Comparison of ENCODE assay signal across 31 mouse cellular contexts in genomic region chr1:89999858-90000257, GRCm38 (mm10). TPM values are rescaled to one million over a fixed set of nuclear protein-coding genes. Genes with fewer than 3 reads are reported as not detected.
DNase-seq lines count a peak whose midpoint lies in the region; ATAC-seq and TF ChIP-seq lines count a peak whose summit lies in the region.
"Had no signal": no experiment of that assay in that cellular context is flagged by ENCODE, and none has a peak within 500 bp of the region (broad histone marks: within the 10 kb centered on the region; RNA-seq: fewer than 3 reads in every experiment).

No protein-coding gene starts in this region.

- peaks cover 8% of the 10 kb centered on the region for H3K27me3 ChIP-seq in heart, embryonic 13.5 days (replicated peaks)

- no peak for TF ChIP-seq CTCF in layer of hippocampus, adult 2 months (conservative IDR thresholded peaks at IDR 0.05)

- ATAC-seq in heart, embryonic 13.5 days (ENCODE audit: extremely low read depth, insufficient number of reproducible peaks, low FRiP score, low TSS enrichment) = no peak
- ATAC-seq: CD4-positive, CD25-positive, alpha-beta regulatory T cell, adult 4 months; forebrain, postnatal 0 days; hindbrain, postnatal 0 days; intestine, embryonic 16.5 days had no signal

- H3K4me1 ChIP-seq in heart, embryonic 13.5 days = peaks cover 55% of the 10 kb centered on the region
- H3K4me1 ChIP-seq: embryonic facial prominence, embryonic 15.5 days; forebrain, embryonic 12.5 days; hindbrain, embryonic 12.5 days had no signal

- no peak overlapping the region for H3K4me3 ChIP-seq in layer of hippocampus, adult 2 months
- no peak overlapping the region for H3K4me3 ChIP-seq in heart, embryonic 13.5 days
- H3K4me3 ChIP-seq: embryonic facial prominence, embryonic 10.5 days; embryonic facial prominence, embryonic 15.5 days; forebrain, embryonic 12.5 days; hindbrain, embryonic 12.5 days had no signal

- H3K36me3 ChIP-seq in heart, embryonic 13.5 days = no peaks in the 10 kb centered on the region
- H3K36me3 ChIP-seq: embryonic facial prominence, embryonic 10.5 days; embryonic facial prominence, embryonic 15.5 days; forebrain, embryonic 12.5 days; hindbrain, embryonic 12.5 days had no signal

- 0 out of 2 replicates have a peak overlapping the region, but pooled peaks have one; percentile 8 for H3K9ac ChIP-seq in heart, embryonic 13.5 days
- H3K9ac ChIP-seq: embryonic facial prominence, embryonic 15.5 days; forebrain, embryonic 12.5 days; forebrain, postnatal 0 days; hindbrain, embryonic 12.5 days; liver, embryonic 14.5 days had no signal

- WGBS in heart, embryonic 13.5 days = 43% methylated on average over 3 of the region's 3 CpGs

- peak overlapping the region; percentile 46; the same call in 1 of the 2 replicates for H3K27ac ChIP-seq in layer of hippocampus, adult 2 months
- H3K27ac ChIP-seq in heart, embryonic 13.5 days (replicated peaks) = peak overlapping the region; percentile 93
- H3K27ac ChIP-seq: embryonic facial prominence, embryonic 10.5 days; embryonic facial prominence, embryonic 15.5 days; forebrain, embryonic 12.5 days; hindbrain, embryonic 12.5 days; hindbrain, postnatal 0 days; kidney, postnatal 0 days; liver, embryonic 14.5 days had no signal

- no peak for DNase-seq in layer of hippocampus, adult 2 months (ENCODE audit: low spot score in 2 of 2)
- no peak for DNase-seq in layer of hippocampus, adult 18-20 months (ENCODE audit: low spot score in 2 of 2)
- DNase-seq in heart, adult 9 months (ENCODE audit: low spot score in 2 of 2) = peak; percentile 49 to 61
- peak; percentile 17 for DNase-seq in heart, postnatal 4 days
- DNase-seq in spleen, adult 18-20 months = no peak
- no peak for DNase-seq in yolk sac, embryonic 10.5 days (ENCODE audit: low spot score)
- DNase-seq: adrenal gland, adult 8-10 months; cerebellum, adult 8-10 months; cerebellum, postnatal 25 days; forebrain, postnatal 0 days; gastrocnemius, postnatal 14 days; kidney, adult 8-10 months; layer of hippocampus, postnatal 36 days; liver; lung, adult 2 months; lung, postnatal 10 days; midbrain, embryonic 14.5 days; thymus, postnatal 4 days had no signal

- H3K9me3 ChIP-seq in heart, embryonic 13.5 days = no peaks in the 10 kb centered on the region
- H3K9me3 ChIP-seq: embryonic facial prominence, embryonic 10.5 days; embryonic facial prominence, embryonic 15.5 days; forebrain, embryonic 12.5 days; hindbrain, embryonic 12.5 days had no signal

- H3K4me2 ChIP-seq in heart, embryonic 13.5 days = no peak overlapping the region
- H3K4me2 ChIP-seq: embryonic facial prominence, embryonic 15.5 days; forebrain, embryonic 12.5 days; hindbrain, embryonic 12.5 days had no signal

RNA-seq across cellular contexts. Expression of gene Asb18, which starts 14.6 kb away (rescaled TPM):
- 1 to 10 TPM; 2.5 to 3.2 TPM for total RNA-seq in layer of hippocampus, adult 2 months (2021)
- total RNA-seq in layer of hippocampus, adult 18-20 months (2021) = 1 to 10 TPM; 2.3 TPM
- polyA plus RNA-seq in heart, embryonic 13.5 days (2015; fragmentation: Nextera tagmentation; extraction: Ambion mirVana) = 0.56 and 0.70 TPM in 2 replicates
- total RNA-seq in heart, postnatal 4 days (2021) = 1 to 10 TPM; 5.1 to 6.0 TPM
- total RNA-seq: adrenal gland, adult 8-10 months; monocyte, adult 5-6 weeks had no signal
- polyA plus RNA-seq: CD4-positive, CD25-positive, alpha-beta regulatory T cell, adult 4 months; intestine, embryonic 16.5 days; kidney, postnatal 0 days; liver, embryonic 14.5 days; stomach, embryonic 14.5 days; thymus, postnatal 0 days had no signal

Comparison
In these comparisons a context has a peak if more than half of its experiments do, and no peak if none do; other contexts are left out.
1. DNase-seq: peak in heart, adult 9 months (2 of 2) and heart, postnatal 4 days (single experiment); none in layer of hippocampus, adult 2 months (0 of 2), layer of hippocampus, adult 18-20 months (0 of 2), spleen, adult 18-20 months (0 of 2) and yolk sac, embryonic 10.5 days (single experiment).